Mouse (Mus musculus) heart, postnatal 25 days (tissue): Measurements from ENCODE around the gene Prl2c5. TPM values are rescaled to one million over a fixed set of nuclear protein-coding genes. Genes with fewer than 3 reads are reported as not detected.
"Not testable (repeated sequence)": the region's sequence is repeated elsewhere in the genome, so short reads cannot be mapped to it uniquely, and the experiment has no call there.

Experiments
- DNase-seq: peaks from one replicate; pipeline ENCODE4 v3.0.0; 2022; ENCODE audit warnings: low spot score
- intact Hi-C: fragments of 180-260 bp; cut with DNase I; formaldehyde crosslinking; loops from one replicate; pipeline ENCODE4 v1.15.1; 2025
- total RNA-seq, 2 experiments: library from RNA; stranded (reverse); gene quantifications; 2 replicates each; pipeline ENCODE4 v1.2.3; 2021

Gene Prl2c5
- not detected for total RNA-seq

GRCm38 (mm10) chr13:13182415-13182814 is at the start of gene Prl2c5:
TSS of gene Prl2c5 (plus strand) at chr13:13182715.
- intact Hi-C loops, result not testable (repeated sequence)

GRCm38 (mm10) chr13:13162777-13163485 is 19.6 kb upstream of the Prl2c5 start:
- DNase-seq, intact Hi-C loops: not testable (repeated sequence)

More at GRCm38 (mm10) chr13:13182415-13182814, at the start of gene Prl2c5:
- DNase-seq, result not testable (repeated sequence)

GRCm38 (mm10) chr13:13168631-13169030 is 13.9 kb upstream of the Prl2c5 start:
- DNase-seq, intact Hi-C loops: not testable (repeated sequence)

- intact Hi-C loops, result not testable (repeated sequence)
Observed at GRCm38 (mm10) chr13:13173616-13174136, 8.8 kb upstream of the Prl2c5 start.

GRCm38 (mm10) chr13:13175736-13176135 is 6.8 kb upstream of the Prl2c5 start:
- intact Hi-C loops, DNase-seq: not testable (repeated sequence)

More at GRCm38 (mm10) chr13:13173616-13174136, 8.8 kb upstream of the Prl2c5 start:
- DNase-seq, result not testable (repeated sequence)

GRCm38 (mm10) chr13:13211168-13211567 is 28.7 kb downstream of the Prl2c5 start:
- intact Hi-C loops, DNase-seq: not testable (repeated sequence)

- DNase-seq, intact Hi-C loops: not testable (repeated sequence)
Observed at GRCm38 (mm10) chr13:13216363-13216762, 33.8 kb downstream of the Prl2c5 start.

- DNase-seq, intact Hi-C loops: not testable (repeated sequence)
Observed at GRCm38 (mm10) chr13:13220231-13220630, 37.7 kb downstream of the Prl2c5 start.

- intact Hi-C loops, result not testable (repeated sequence)
Observed at GRCm38 (mm10) chr13:13237456-13237855, 54.9 kb downstream of the Prl2c5 start.

More at GRCm38 (mm10) chr13:13237456-13237855, 54.9 kb downstream of the Prl2c5 start:
- not testable (repeated sequence) for DNase-seq

Other genes starting within 250 kb of the Prl2c5 start
- under 1 TPM in 1 of 2 experiments, not detected in 1; 0.67 TPM for gene Prl2c2, start 177.3 kb upstream of the Prl2c5 start, total RNA-seq
- 1 to 10 TPM; 6.1 to 6.3 TPM for gene Gpr137b, start 211.3 kb downstream of the Prl2c5 start, total RNA-seq